Mouse (Mus musculus) heart, embryonic 16.5 days (tissue): ENCODE results near the gene Aqr. TPM values are rescaled to one million over a fixed set of nuclear protein-coding genes. Genes with fewer than 3 reads are reported as not detected.

Experiments
- ATAC-seq: fragments of 200-750 bp; cut with Nextera tagmentation; replicated peaks from 2 replicates; pipeline ENCODE4 v1.8.0; 2017; ENCODE audit warnings: moderate number of reproducible peaks; ENCODE audit not compliant: insufficient read depth, low FRiP score; ENCODE audit errors: extremely low read depth
- H3K27ac ChIP-seq: fragments of 300-500 bp; sonication (generic); 2 replicates; pipeline ENCODE4 v1.5.1; 2014; ENCODE audit warnings: mild to moderate bottlenecking, low read length, control low read depth, moderate library complexity
- H3K27me3 ChIP-seq: fragments of 300-500 bp; sonication (generic); 2 replicates; pipeline ENCODE4 v1.6.1; 2014; ENCODE audit warnings: low read length, mixed read lengths; ENCODE audit not compliant: control insufficient read depth, insufficient read depth
- H3K36me3 ChIP-seq: fragments of 300-500 bp; sonication (generic); 2 replicates; pipeline ENCODE4 v1.6.1; 2014; ENCODE audit not compliant: control insufficient read depth, insufficient read depth
- H3K4me1 ChIP-seq: fragments of 300-500 bp; sonication (generic); 2 replicates; pipeline ENCODE4 v1.6.1; 2014; ENCODE audit warnings: low read length, mixed read lengths; ENCODE audit not compliant: control insufficient read depth, insufficient read depth
- H3K4me2 ChIP-seq: fragments of 300-500 bp; sonication (generic); 2 replicates; pipeline ENCODE4 v1.6.1; 2014; ENCODE audit warnings: low read depth, mild to moderate bottlenecking, control low read depth, low read length
- H3K4me3 ChIP-seq: fragments of 300-500 bp; sonication (generic); 2 replicates; pipeline ENCODE4 v1.5.1; 2014; ENCODE audit warnings: mild to moderate bottlenecking, control low read depth, low read length
- H3K9ac ChIP-seq: fragments of 300-500 bp; sonication (generic); 2 replicates; pipeline ENCODE4 v1.6.1; 2014; ENCODE audit warnings: low read length, control low read depth
- H3K9me3 ChIP-seq: fragments of 300-500 bp; sonication (generic); replicated peaks from 2 replicates; pipeline ENCODE4 v1.6.1; 2016; ENCODE audit warnings: low read length; ENCODE audit not compliant: control insufficient read depth
- WGBS: fragments of 180-500 bp; shearing (Covaris S2); extraction: QIAGEN DNeasy Blood & Tissue Kit; methylation state at CpG from one replicate; pipeline ENCODE4 v1.1.7; 2014; 5-methylcytosine and 5-hydroxymethylcytosine counted together
- polyA plus RNA-seq: library from polyadenylated mRNA; unstranded; fragments of >200 nt; fragmentation: Nextera tagmentation; extraction: Ambion mirVana; gene quantifications from 2 replicates; pipeline ENCODE4 v1.2.1, GENCODE M21; 2015

Gene Aqr
- polyA plus RNA-seq, 1 experiment from 2014 or later = 21.9 TPM

DNA sequence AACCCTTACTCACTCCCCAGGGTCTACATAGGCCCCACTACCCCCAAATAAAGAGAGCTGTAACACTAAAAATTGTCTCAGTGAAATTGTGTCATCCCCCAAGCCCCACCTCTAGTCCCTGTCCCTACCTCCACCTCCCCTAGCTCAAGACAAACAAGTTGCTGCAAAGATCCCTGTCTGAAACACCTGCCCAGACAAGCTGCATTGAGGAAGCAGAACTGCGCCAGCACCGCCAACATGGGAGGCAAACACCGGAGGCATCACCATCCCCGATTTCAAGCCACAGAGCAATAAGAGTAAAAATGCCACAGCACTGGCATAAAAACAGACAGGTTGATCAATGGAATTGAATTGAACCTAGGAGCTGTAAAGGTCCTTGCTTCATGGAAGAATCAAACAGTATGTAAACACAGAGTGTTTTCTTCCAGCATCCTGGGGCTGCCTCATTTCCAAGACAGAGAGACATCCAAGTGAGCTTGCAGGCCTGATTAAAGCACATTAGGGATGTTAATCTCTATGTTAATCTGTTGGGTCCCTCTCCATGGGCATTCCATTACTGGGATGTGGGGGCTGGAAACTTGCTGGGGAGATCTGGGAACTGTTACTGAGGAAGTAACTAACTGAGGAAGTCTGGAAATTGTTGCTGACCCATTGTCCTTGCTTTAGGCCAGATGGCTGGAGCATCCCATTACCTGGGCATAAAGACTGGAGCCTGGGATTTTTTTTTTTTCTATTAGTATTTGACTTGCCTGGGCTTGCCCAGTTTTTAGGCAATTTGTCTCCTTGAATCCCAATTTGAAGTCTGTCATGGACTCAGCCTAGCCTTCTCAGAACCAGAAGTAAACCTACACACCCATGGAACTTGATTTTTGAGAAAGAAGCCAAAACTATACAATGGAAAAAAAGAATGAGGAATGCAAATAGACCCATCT is 8.8 kb downstream of the Aqr start:
- ATAC-seq = no peak
- Histone ChIP-seq H3K27ac (no peak overlapping the region), H3K4me1 (peaks cover 8% of the 10 kb centered on the region), H3K4me2 (no peak overlapping the region), H3K9me3 (no peaks in the 10 kb centered on the region), H3K36me3 (no peaks in the 10 kb centered on the region), H3K4me3 (no peak overlapping the region), H3K9ac (no peak overlapping the region), H3K27me3 (no peaks in the 10 kb centered on the region)
- WGBS = 40% methylated on average over 4 of the region's 4 CpGs

DNA sequence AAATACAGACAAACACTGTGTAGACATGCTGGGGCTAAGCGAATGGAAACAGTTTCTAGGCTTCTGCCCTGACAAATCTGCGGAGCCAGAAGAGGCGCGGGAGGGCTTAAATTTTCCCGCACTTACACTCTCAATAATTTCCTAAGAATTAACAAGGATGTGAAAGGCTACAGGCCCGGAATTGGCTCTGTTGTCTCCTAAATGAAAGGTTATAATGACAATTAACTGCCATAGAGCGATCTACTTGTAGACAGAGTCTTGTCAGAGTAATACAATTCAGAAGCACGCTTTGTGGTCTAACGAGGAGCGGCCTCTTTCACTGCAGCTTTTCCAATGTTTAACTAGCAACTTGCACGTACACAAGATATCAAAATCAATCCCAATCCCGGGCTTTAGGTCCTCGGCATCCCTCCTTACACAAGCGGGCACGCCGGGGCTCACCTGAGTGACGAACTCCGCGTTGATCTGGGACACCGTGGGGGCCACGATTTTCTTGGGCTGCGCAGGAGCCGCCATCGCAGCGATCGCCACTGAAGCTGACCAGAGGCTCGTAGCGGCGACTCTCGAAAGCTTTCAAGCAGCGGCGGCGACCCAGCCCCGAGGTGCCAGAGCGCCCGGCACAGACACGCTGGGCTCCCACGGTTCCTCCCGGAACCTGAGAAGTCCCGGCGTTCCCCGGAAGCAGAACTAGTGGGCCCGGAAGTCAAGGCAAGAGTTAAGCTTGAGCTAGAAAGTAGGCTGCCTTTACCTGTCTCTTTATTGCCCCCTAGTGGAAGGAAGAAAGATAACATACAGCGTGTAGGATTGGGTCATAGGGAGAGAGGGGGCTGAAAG is 12.0 kb downstream of the Aqr start:
- Histone ChIP-seq H3K27me3 (no peaks in the 10 kb centered on the region), H3K4me2 (peak overlapping the region; percentile 88), H3K9ac (peak overlapping the region; percentile 89), H3K9me3 (no peaks in the 10 kb centered on the region), H3K36me3 (peaks cover 2% of the 10 kb centered on the region), H3K27ac (peak overlapping the region; percentile 40; the same call in 1 of the 2 replicates), H3K4me3 (peak overlapping the region; percentile 83), H3K4me1 (peaks cover 8% of the 10 kb centered on the region)
- ATAC-seq = peak; percentile 92
- under 1% methylated on average over 44 of the region's 44 CpGs for WGBS

DNA sequence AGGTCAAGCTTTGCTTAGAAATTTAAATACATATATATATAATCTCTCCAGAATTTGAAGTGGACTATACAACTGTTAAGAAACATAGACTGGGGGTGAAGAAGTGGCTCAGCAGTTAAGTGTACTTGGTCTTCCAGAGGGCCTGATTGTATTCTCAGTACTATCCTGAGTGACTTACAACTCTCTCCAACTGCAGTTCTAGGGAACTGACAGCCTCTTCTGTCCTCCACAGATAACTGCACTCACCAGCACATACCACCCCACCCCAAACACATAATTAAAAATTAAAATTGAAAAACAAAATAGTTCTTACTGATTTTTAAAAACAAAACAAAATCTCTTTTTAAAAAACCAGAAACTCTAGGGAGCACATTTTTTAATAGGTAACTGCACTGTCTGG is 13.6 kb downstream of the Aqr start:
- ATAC-seq = no peak
- Histone ChIP-seq H3K9ac (no peak overlapping the region), H3K27me3 (no peaks in the 10 kb centered on the region), H3K4me3 (no peak overlapping the region), H3K4me1 (peaks cover 8% of the 10 kb centered on the region), H3K9me3 (no peaks in the 10 kb centered on the region), H3K4me2 (no peak overlapping the region), H3K27ac (no peak overlapping the region), H3K36me3 (peaks cover 2% of the 10 kb centered on the region)

DNA sequence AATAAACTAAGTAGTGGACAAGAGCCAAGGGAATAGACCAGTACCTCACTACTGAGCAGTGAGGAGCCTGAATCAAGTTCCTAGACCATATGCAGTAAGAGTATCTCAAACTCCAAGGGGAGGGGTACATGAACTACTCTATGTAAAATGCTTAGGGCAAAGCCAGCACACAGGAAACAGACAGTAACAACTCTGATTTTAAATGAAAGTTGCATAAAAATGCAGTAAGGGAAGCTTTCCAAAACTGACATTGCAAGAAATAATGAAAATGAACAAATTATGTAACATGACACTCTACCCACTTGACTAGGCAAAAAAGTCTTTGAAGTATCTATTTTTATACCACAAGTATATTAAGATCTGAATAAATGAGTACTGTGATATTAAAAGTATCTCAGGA is 19.0 kb downstream of the Aqr start:
- Histone ChIP-seq H3K27ac (no peak overlapping the region), H3K27me3 (no peaks in the 10 kb centered on the region), H3K4me2 (no peak overlapping the region), H3K4me1 (no peaks in the 10 kb centered on the region), H3K4me3 (no peak overlapping the region), H3K9ac (no peak overlapping the region), H3K9me3 (no peaks in the 10 kb centered on the region), H3K36me3 (peaks cover 26% of the 10 kb centered on the region)
- no peak for ATAC-seq

DNA sequence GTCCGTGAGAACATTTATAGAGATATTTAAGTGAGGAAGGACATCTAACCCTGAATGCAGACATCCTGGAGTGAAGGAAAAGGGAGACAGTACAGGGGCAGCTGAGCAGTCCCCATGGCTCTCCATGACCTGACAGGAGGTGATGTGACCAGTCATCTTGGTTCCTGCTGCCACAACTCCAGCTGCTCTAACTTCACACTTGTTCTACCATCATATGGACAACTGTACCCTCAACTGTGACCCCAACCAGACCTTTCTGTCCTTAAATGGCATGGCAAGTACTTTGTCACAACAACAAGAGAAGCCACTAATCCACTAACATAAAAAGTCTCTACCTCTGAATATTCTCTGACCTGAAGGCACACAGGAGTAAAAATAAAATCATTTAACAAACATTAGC is 24.8 kb downstream of the Aqr start:
- H3K27ac ChIP-seq = no peak overlapping the region
- no peak overlapping the region for H3K4me2 ChIP-seq
- no peak overlapping the region for H3K4me3 ChIP-seq
- H3K27me3 ChIP-seq = no peaks in the 10 kb centered on the region
- H3K4me1 ChIP-seq = no peaks in the 10 kb centered on the region
- WGBS = 96% methylated on average over 1 of the region's 1 CpGs
- H3K9me3 ChIP-seq = no peaks in the 10 kb centered on the region
- no peak for ATAC-seq
- peaks cover 41% of the 10 kb centered on the region for H3K36me3 ChIP-seq
- no peak overlapping the region for H3K9ac ChIP-seq

DNA sequence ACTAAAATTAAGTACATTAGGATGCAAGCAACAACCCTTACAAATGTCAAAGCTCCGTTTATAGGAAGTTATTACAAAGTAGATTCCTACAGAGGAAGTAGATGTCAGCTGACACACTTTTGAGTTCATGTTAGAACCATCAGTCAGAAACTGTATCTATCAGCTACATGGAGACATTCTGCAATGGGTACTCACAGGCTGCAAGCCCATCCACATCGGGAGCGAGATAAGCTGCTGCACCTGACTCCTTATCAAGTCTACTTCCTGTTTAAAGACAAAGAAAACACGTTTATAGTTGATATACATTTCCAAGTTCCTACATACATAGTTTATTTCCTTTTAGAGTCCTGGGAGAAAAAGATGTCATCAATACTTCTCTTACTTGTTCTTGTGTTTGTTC is 29.5 kb downstream of the Aqr start:
- 56% methylated on average over 4 of the region's 4 CpGs for WGBS

DNA sequence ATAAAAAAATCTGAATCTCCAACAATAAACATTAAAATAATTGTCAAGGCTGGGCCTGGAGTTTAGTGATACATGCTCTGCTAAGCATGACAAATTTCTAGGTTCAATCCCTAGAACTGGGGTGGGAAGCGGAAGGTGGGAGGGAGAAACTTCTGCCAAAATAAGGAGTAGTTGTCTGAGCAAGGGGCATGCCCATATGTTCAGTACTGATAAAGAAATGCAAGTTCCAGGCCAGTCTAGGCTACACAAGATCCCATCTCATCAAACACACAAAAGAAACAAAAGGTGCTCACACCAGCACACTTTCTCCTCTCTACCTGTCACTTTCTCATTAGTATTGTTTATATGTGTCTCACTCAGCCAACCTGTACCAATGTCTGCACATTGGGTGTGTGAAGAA is 30.2 kb downstream of the Aqr start:
- Histone ChIP-seq H3K4me2 (no peak overlapping the region), H3K36me3 (peaks cover 42% of the 10 kb centered on the region), H3K9ac (no peak overlapping the region), H3K27ac (no peak overlapping the region), H3K9me3 (no peaks in the 10 kb centered on the region), H3K27me3 (no peaks in the 10 kb centered on the region), H3K4me3 (no peak overlapping the region), H3K4me1 (no peaks in the 10 kb centered on the region)
- ATAC-seq = no peak
- WGBS = 83% methylated on average over 1 of the region's 1 CpGs

More for the DNA sequence above, 29.5 kb downstream of the Aqr start:
- Histone ChIP-seq H3K4me1 (no peaks in the 10 kb centered on the region), H3K27ac (no peak overlapping the region), H3K36me3 (peaks cover 42% of the 10 kb centered on the region), H3K9ac (no peak overlapping the region), H3K27me3 (no peaks in the 10 kb centered on the region), H3K9me3 (no peaks in the 10 kb centered on the region), H3K4me3 (no peak overlapping the region), H3K4me2 (no peak overlapping the region)
- ATAC-seq = no peak

DNA sequence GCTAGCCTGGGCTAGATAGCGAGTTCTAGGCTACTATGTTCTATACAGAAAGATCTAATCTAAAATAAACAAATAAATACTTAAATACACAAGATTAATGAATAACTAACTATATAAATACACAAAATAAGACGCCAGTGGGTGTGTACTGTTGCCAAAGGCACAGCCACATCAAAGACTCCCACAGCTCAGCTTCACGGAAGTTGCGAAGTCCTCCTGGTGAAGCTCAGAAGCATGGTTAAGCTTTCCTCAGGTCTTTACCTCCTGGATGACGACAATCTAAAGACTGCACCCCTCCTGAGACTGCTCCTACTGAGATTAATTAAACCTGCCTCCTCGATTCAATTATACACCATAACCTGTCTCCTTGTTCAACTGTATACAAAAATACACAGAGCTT is 33.6 kb downstream of the Aqr start:
- WGBS = 86% methylated on average over 6 of the region's 6 CpGs

More for the DNA sequence above, 33.6 kb downstream of the Aqr start:
- H3K27ac ChIP-seq = no peak overlapping the region
- ATAC-seq = no peak
- H3K9ac ChIP-seq = no peak overlapping the region
- H3K4me2 ChIP-seq = no peak overlapping the region
- no peaks in the 10 kb centered on the region for H3K4me1 ChIP-seq
- H3K9me3 ChIP-seq = no peaks in the 10 kb centered on the region
- H3K27me3 ChIP-seq = no peaks in the 10 kb centered on the region
- no peak overlapping the region for H3K4me3 ChIP-seq
- peaks cover 55% of the 10 kb centered on the region for H3K36me3 ChIP-seq
